Mouse (Mus musculus) thymus, postnatal 4 days (tissue): ENCODE data around the gene Cdc73.
"Not testable (repeated sequence)": the region's sequence is repeated elsewhere in the genome, so short reads cannot be mapped to it uniquely, and the experiment has no call there.

Experiments used
- DNase-seq: peaks from one replicate; pipeline ENCODE4 v3.0.0; 2021

The Cdc73 gene

DNA sequence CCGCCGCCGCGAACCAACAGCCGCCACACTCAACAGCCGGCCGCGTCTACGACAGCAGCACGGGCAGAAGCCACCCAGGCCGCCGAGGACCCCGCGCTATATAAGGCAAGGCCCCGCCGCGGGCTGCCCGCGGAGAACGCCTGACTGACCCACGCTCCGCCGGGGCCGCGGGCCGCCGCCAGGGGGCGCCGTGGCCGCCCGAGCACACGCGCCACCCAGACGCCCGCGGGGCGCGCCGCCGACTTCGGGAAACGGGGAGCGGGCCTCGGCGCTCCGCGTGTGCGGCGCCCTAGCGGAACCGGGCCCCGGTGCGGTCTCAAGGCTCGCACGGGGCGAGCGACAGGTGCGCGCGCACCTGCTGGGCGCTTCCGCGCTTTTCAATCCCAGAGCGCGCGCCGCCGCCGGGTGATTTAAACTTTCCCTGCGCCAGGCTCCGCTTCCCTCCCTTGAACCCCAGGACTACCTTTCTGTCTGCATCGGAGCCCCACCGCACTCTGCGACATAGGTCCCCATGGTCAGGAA lies at the start of gene Cdc73:
Gene Cdc73, minus strand, starts transcription at position 153 of the 522 bp plus-strand sequence.
- peak; percentile 94 for DNase-seq

DNA sequence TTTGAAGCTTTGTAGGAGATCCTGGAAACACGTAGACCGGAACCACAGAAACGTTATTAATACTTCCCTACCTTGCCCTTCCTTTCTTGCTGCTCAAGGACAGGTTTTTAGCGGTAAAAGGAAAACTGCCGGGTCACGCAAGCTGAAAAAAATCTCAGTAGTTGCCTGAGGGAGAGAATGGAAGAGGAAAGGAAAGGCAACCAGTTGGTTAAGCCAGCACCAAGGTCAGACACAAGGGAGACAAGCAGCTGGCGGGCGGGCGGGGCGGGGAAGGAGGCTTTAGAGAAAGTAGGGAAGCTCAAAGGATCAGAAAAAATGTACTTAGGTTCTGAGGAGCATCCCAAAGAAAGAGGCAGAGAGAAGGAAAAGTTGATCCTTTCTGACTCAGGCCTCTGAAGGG lies 43.2 kb upstream of the Cdc73 start:
- no peak for DNase-seq

- DNase-seq, result no peak
Observed at GRCm38 (mm10) chr1:143742186-143742585, 39.5 kb upstream of the Cdc73 start.

GRCm38 (mm10) chr1:143741331-143741730 lies 38.6 kb upstream of the Cdc73 start:
- no peak for DNase-seq

DNA sequence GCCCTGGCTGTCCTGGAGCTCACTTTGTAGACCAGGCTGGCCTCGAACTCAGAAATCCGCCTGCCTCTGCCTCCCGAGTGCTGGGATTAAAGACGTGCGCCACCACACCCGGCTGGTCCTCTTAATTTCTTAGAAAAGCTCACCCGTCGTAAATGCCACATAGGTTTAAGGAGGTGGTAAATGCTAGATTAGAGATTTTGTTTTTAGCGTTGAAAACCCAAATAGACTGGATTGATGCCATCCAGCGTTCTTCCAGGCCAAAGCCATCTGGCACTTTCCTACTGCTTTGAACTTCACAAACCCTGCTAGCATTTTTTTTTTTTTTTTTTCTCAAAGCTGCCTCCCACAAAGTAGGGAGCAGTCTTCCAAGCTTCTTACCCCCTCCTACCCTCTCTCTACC lies 37.9 kb upstream of the Cdc73 start:
- no peak for DNase-seq

- peak; percentile 97 for DNase-seq
Observed at GRCm38 (mm10) chr1:143739361-143740350, 37.0 kb upstream of the Cdc73 start.

- DNase-seq, result no peak
Observed at GRCm38 (mm10) chr1:143738811-143739210, 36.1 kb upstream of the Cdc73 start.

DNA sequence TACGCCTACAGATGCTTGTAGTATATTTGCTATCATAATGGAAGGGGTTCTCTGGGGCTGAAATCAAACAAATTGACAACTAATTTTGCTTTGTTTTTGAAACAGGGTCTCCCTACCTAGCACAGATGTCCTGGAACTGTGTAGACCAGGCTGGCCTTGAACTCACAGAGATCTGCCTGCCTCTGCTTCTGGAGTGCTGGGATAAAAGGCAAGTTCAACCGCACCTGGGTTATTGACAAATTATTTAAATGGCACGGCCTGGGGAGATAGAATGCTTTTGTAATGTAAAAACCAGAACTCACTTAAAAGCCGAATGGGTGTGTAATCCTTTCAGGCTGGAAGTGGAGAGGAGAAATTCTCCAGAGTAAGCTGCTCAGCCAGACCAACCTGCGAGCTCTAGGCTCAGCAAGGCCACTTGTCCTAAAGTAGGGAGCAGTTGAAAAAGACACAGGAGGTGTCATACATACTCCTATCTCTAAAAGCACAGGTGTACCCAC lies 31.3 kb upstream of the Cdc73 start:
- DNase-seq, result no peak

GRCm38 (mm10) chr1:143731691-143732090 lies 29.0 kb upstream of the Cdc73 start:
- no peak for DNase-seq

- peak; percentile 44 for DNase-seq
Observed at GRCm38 (mm10) chr1:143730899-143731298, 28.2 kb upstream of the Cdc73 start.

DNA sequence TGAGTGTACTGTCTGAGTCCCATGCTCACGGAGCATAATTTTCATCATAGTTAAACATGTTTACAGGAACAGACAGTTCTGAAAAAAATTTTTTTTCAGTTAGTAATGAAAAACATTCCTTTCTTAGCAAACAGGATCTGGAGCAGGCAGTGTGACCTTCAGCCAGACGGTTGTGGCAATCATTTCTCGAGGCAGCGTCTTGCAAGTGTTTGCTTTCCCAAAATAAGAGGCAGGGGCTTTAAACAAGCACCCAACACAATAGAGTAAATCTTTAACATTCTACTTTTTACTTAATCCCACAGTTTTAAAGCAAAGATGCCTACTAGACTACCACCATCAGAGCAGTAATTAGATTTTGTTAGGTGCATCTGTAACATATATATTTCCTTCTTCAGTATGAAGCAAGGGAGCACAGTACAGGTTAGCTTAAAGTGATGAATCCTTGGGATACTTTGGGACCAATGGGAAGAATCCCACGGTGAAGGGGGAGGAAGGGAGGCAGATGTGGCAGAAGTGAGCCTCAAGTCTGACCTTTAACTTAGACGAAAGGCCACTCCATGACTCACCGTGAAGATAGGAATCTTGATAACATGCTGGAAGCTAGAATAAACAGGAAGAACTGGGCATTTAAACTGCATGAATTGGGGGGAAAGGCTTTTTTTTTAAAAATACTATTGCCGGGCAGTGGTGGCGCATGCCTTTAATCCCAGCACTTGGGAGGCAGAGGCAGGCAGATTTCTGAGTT lies 25.2 kb upstream of the Cdc73 start:
- DNase-seq, result no peak

DNA sequence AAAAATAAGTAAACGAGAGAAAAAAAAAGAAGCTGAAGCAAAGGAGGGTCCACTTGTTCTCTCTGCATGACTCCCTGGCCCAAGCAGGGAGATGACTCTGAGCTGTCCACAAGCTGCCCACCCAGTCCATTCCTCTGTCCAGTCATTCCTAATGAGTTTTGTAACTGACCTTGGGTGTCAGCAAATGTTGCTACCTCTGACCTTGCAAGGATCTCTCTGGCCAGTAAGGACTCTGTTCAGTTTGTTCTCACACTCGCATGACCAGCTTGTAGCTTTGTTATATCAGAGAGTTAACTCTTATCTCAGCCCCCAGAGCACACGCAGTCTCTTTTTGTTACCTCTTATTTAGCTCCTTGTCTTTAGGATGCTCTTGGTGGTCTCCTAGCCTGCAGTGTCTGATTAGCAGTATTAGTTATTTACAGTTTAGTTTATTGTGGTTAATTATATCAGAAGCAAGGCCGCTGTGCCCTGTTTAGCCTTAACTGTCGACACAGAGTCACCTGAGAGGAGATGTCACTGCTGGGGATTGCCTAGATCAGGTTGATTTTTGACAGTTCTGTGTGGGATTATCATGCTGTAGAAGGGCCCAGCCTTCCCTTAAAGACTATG lies 21.9 kb upstream of the Cdc73 start:
- no peak for DNase-seq

DNA sequence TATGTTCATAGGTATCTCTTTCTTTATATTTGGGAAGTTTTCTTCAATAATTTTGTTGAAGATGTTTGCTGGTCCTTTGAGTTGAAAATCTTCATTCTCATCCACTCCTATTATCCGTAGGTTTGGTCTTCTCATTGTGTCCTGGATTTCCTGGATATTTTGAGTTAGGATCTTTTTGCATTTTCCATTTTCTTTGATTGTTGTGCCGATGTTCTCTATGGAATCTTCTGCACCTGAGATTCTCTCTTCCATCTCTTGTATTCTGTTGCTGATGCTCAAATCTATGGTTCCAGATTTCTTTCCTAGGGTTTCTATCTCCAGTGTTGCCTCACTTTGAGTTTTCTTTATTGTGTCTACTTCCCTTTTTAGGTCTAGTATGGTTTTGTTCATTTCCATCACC lies 13.3 kb upstream of the Cdc73 start, which contains the start of gene Glrx2:
Gene Glrx2, plus strand, starts transcription at position 301 of the 400 bp plus-strand sequence.
- not testable (repeated sequence) for DNase-seq

GRCm38 (mm10) chr1:143710627-143710976 lies 7.9 kb upstream of the Cdc73 start:
- DNase-seq, result no peak

- DNase-seq, result no peak
Observed at GRCm38 (mm10) chr1:143709966-143710626, 7.4 kb upstream of the Cdc73 start.

- DNase-seq, result no peak
Observed at GRCm38 (mm10) chr1:143708361-143708760, 5.7 kb upstream of the Cdc73 start.

DNA sequence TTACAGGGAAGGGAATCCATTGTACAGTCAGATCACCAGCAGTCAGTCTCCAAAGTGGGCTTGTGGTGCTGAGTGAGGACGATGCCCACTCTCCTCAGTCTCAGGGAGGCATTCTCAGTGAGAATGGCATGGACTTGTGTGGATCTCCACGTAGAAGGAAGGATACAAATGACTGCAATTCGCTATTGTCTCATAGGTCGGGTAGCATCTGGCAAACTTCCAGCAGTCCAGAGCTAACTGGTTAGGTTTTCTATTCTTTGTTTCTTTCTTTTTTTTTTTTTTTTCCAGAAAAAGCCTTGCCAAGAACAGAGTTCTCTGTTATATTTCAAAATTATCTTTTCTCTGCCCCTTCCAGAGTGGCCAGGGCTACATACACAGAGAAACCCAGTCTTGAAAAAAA lies 4.3 kb upstream of the Cdc73 start:
- DNase-seq, result no peak

DNA sequence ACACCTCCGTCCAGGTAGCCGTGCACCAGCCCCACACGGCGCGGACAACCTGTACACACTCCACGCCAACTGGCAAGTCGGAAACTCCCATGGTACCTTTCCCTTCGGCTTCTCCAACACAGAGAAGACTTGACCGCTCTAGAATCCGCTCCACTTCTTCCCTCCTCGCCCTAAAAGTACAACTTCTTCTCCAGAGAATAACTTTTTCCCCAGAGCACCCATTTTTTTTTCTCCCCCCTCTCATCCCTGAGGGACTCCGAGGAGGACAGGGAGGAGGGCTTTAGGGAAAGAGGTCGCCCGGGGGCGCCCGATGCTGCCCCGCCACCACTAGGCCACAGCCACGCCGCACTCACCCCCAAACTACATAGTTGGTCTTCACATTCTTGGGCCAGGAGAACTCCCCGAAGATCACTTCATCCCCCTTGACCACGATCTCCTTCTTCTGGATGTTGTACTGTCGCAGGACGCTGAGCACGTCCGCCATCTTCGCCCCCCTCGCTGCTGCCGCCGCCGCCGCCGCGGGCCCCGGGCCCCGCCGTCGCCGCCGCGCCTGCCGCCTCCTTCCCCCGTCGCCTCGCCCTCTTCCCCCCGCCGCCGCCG lies 452 bp downstream of the Cdc73 start:
- DNase-seq, result peak; percentile 48

DNA sequence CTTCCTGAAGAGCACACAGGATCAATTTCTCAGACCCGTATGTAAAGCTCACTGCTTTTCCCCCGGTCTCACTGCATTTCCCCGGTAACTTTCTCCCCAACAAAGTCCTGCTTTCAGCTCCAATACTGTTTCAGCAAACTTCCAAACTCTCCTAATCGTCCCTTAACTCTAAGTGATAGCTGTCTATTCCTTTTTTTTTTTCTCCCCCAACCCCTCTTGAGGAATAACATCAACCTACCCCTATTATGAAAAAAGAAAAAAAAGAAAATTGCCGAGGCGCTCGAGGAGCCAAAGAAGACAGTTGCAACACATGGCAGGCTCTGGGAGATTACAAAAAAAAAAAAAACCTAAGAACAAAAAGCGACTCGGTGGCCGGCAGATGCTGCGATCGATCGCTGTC lies 957 bp downstream of the Cdc73 start:
- no peak for DNase-seq

- DNase-seq, result no peak
Observed at GRCm38 (mm10) chr1:143684849-143685248, 17.8 kb downstream of the Cdc73 start.

DNA sequence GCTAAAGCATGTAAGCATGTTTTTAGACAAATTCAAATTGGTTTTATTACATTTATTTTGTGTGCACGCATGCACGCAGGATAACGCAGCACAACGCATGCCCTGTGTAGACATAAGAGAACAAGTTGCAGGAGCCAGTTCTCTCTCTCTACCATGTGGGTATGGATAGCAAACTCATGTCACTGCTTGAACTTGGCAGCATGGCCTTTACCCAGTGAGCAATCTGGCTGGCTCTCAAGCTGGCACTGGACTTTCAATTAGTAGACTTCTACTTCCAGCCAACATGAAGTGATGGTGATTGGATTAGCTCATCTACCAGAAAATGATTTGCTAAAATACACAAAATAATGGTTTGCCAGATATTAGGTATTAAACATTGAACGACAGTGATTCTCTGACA lies 21.6 kb downstream of the Cdc73 start:
- DNase-seq, result no peak
